Mouse (Mus musculus): ENCODE data around the gene Iqsec1.

DNA sequence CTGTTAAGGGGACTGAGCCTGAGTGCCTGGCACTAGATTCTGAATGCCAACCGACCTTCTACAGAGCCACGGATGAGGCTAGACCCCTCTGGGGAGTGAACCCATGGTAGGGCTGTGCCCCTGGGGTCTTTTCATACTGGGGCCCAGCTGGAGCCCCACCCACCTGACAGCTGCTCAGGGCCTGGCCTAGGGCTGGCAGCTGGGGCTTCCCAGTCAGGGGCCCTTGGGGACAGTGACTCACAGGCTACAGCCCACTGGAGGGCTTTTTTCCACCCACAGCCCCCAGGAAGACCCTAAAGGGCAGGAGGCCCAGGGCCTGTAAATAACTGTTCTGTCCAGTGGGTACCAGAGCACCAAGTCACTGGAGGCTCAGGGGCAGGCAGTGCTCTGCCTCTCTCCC is 223.7 kb downstream of the Iqsec1 start:
- TF ChIP-seq MXI1 (IDR thresholded peaks at IDR 0.05; ENCODE audit: low read depth, low read length) (no peak), ZNF384 (IDR thresholded peaks at IDR 0.05; ENCODE audit: low read depth, low read length) (no peak), CTCF (conservative IDR thresholded peaks at IDR 0.05 in 1 of 2, IDR thresholded peaks at IDR 0.05 in 1 of 2; ENCODE audit: low read depth in 2 of 2, low read length in 2 of 2) (no peak), ZKSCAN1 (IDR thresholded peaks at IDR 0.05; ENCODE audit: borderline replicate concordance, low read depth, low read length) (no peak), ZC3H11A (IDR thresholded peaks at IDR 0.05; ENCODE audit: low read depth, low read length) (no peak), POLR2A (IDR thresholded peaks at IDR 0.05; ENCODE audit: low read depth, low read length) (no peak), KAT2A (IDR thresholded peaks at IDR 0.05; ENCODE audit: insufficient replicate concordance, low read length) (no peak), NELFE (IDR thresholded peaks at IDR 0.05; ENCODE audit: low read depth, low read length) (no peak), IRF4 (IDR thresholded peaks at IDR 0.05; ENCODE audit: low read depth, low read length) (peak; percentile 88), BHLHE40 (IDR thresholded peaks at IDR 0.05; ENCODE audit: low read depth, low read length) (peak; percentile 48; the same call in 1 of the 2 replicates), RAD21 (IDR thresholded peaks at IDR 0.05; ENCODE audit: low read depth, low read length) (no peak), MEF2A (IDR thresholded peaks at IDR 0.05; ENCODE audit: borderline replicate concordance, low read depth, low read length) (peak; percentile 93), E2F4 (IDR thresholded peaks at IDR 0.05; ENCODE audit: insufficient replicate concordance, low read depth, low read length) (no peak)
